10 mouse cellular contexts compared by ENCODE assay signal in genomic region chr3:34569998-34570397, GRCm38 (mm10).
DNase-seq lines count a peak whose midpoint lies in the region; ATAC-seq lines count a peak whose summit lies in the region.
"Had no signal": no experiment of that assay in that cellular context is flagged by ENCODE, and none has a peak within 500 bp of the region (broad histone marks: within the 10 kb centered on the region; RNA-seq: fewer than 3 reads in every experiment).

No protein-coding gene starts in this region.

- H3K27ac ChIP-seq in heart, embryonic 10.5 days, result no peak overlapping the region
- no peak overlapping the region for H3K27ac ChIP-seq in midbrain, embryonic 15.5 days

- no peak overlapping the region for H3K4me3 ChIP-seq in heart, embryonic 10.5 days
- no peak overlapping the region for H3K4me3 ChIP-seq in midbrain, embryonic 15.5 days

- DNase-seq in heart, adult 11 months, result peak; percentile 97
- DNase-seq in heart, embryonic 10.5 days (ENCODE audit: low spot score), result no peak
- peak; percentile 37 for DNase-seq in adipocyte (ENCODE audit: low spot score)
- DNase-seq in gastrocnemius, adult 8-10 months (ENCODE audit: low spot score in 2 of 2), result peak; percentile 40 to 71
- DNase-seq in heart, postnatal 25 days (ENCODE audit: low spot score), result peak; percentile 7
- no peak for DNase-seq in adrenal gland, postnatal 4 days (ENCODE audit: low spot score in 2 of 2)
- DNase-seq in right cerebral cortex, postnatal 36 days (ENCODE audit: low spot score in 2 of 2), result no peak
- DNase-seq: cerebellum, adult 9-11 months; retina, postnatal 1 day had no signal

- peaks cover 5% of the 10 kb centered on the region; the same call in 1 of the 2 replicates for H3K4me1 ChIP-seq in heart, embryonic 10.5 days
- H3K4me1 ChIP-seq in midbrain, embryonic 15.5 days, result peaks cover 26% of the 10 kb centered on the region

- ATAC-seq in midbrain, embryonic 15.5 days (replicated peaks), result no peak

- 67% methylated on average over 10 of the region's 10 CpGs for WGBS in heart, embryonic 10.5 days
- 71% methylated on average over 10 of the region's 10 CpGs for WGBS in midbrain, embryonic 15.5 days

- intact Hi-C loops in heart, postnatal 25 days (cut with DNase I), result no loop called here

- H3K36me3 ChIP-seq in heart, embryonic 10.5 days, result no peaks in the 10 kb centered on the region
- no peaks in the 10 kb centered on the region for H3K36me3 ChIP-seq in midbrain, embryonic 15.5 days (replicated peaks)

- no peak overlapping the region for H3K9ac ChIP-seq in midbrain, embryonic 15.5 days

- no peaks in the 10 kb centered on the region; the same call in 1 of the 2 replicates for H3K27me3 ChIP-seq in heart, embryonic 10.5 days (ENCODE audit: insufficient read depth, poor library complexity, severe bottlenecking)
- H3K27me3 ChIP-seq in midbrain, embryonic 15.5 days (replicated peaks), result no peaks in the 10 kb centered on the region

- H3K4me2 ChIP-seq in midbrain, embryonic 15.5 days, result no peak overlapping the region

- H3K9me3 ChIP-seq in heart, embryonic 10.5 days, result no peaks in the 10 kb centered on the region
- no peaks in the 10 kb centered on the region for H3K9me3 ChIP-seq in midbrain, embryonic 15.5 days

Comparison
In these comparisons a context has a peak if more than half of its experiments do, and no peak if none do; other contexts are left out.
1. DNase-seq: peak in heart, adult 11 months (single experiment), adipocyte (single experiment), gastrocnemius, adult 8-10 months (2 of 2) and heart, postnatal 25 days (single experiment); none in heart, embryonic 10.5 days (single experiment), adrenal gland, postnatal 4 days (0 of 2) and right cerebral cortex, postnatal 36 days (0 of 2).